Mouse (Mus musculus): ENCODE measurements around the gene F13a1.

GRCm38 (mm10) chr13:36958996-36959395, 91.0 kb downstream of the F13a1 start:
- TF ChIP-seq POLR2A (IDR thresholded peaks at IDR 0.05; ENCODE audit: low read depth, low read length), result no peak
- TF ChIP-seq CTCF (conservative IDR thresholded peaks at IDR 0.05; ENCODE audit: insufficient read depth, insufficient read length, low read depth, low read length), result no peak
